Mouse (Mus musculus): ENCODE measurements around the gene Gm12216.

The Gm12216 gene

DNA sequence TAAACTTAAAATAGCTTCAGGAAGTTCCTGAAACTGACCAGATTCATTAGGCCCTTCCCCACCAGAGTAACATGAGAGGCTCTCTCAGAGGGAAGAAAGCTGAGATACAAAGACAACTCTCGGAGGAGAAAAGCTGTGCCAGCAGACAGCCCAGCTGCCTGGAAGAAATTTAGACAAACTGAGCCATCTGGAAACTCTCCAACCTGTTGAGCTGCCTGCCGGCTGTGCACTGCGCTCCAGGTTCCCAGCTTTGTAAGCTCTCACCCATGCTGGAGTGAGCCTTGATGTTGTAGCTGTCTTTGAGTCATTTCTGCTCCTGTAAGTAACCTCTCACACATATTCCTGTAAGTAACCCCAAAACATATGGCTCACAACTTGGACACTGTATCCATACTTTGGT, 66.1 kb downstream of the Gm12216 start:
- no peak for DNase-seq

- no peak for DNase-seq
Observed at GRCm38 (mm10) chr11:53789277-53789676, 69.8 kb downstream of the Gm12216 start.

DNA sequence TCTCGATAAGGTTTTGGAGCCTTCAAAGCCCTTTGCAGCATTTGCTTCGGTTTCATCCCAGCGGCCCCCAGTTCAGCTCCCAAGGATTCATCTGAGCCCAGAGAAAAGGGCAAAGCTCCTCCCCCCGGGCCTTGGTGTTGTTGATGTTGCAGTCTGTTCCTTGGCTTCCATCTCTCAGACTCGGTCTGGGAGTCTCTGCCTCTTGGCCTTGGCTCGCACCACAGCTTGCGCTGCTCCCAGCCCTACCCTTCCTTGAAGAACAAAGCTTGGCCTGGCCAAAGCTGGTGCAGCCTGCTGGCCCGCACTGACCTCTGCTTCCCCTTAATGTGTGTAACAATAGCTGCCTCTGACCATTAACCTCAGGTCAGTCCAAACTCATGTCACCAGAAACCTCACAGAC, 70.9 kb downstream of the Gm12216 start:
- peak; percentile 74 for DNase-seq

GRCm38 (mm10) chr11:53786058-53787031, 72.7 kb downstream of the Gm12216 start:
- peak; percentile 53 for DNase-seq

DNA sequence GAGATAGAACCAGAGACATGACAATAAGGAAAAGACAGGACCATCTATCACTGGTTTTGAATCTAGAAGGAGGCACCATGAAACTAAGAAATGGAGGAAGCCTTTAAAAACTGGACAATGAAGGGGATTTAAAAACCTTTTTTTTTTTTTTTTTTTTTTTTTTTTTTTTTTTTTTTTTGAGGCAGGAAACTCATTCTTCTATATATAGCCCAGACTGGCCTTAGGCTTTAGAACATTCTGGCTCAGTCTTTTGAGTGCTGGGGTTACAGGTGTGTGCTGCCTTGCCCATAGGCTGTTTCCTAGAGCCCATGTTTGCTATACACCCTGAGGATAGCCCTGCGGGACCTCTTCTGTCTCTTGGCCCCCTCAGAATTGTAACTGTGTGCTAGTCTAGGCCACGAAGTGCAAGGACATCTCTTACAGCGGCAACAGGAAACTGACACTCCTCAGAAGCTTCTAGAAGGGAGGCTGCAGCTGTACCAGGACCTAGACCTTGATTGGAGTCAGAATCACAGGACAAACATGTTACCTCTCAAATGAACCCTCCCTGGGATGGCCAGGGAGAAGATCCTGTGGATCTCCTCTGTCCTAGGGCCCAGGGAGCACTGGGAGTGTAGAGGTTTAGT, 73.6 kb downstream of the Gm12216 start:
- no peak for DNase-seq

DNA sequence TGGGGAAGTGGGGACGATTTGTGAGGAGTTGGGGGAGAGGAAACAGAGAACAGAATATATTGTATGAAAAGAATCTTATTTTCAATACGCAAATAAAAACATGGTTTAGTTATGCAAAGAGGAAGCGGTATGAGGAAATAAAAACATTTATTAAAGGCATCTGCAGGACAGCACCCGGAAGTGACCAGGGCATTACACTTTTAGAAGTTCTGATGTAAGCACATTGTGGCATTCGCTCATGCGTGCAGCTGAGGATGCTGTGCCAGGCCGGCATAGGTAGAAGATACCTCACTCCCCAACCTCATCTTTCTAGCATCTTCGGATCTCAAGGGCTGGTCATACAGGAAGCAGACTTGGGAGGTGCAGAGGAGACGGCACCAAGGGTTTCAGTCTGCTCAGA, 75.8 kb downstream of the Gm12216 start:
- DNase-seq: no peak

DNA sequence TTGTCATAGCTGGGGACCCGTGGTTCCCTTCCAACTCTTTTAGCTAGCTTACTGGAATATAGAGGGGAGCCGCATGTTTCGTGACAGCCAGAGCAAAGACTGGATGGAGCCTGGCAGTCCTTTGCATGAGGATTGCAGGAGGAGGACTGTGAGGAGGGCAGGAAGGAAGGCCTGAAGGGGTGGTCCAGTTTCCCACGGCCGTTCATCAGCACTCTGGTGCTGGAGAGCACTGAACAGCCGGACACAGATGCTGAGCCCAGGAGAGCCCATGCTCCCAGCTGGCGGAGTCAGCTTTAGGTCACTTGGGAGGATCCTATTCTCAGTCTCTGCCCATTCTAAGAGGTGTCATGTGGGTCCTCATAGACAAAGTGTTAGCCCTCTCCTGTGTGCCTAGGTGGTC, 77.1 kb downstream of the Gm12216 start:
- no peak for DNase-seq

DNA sequence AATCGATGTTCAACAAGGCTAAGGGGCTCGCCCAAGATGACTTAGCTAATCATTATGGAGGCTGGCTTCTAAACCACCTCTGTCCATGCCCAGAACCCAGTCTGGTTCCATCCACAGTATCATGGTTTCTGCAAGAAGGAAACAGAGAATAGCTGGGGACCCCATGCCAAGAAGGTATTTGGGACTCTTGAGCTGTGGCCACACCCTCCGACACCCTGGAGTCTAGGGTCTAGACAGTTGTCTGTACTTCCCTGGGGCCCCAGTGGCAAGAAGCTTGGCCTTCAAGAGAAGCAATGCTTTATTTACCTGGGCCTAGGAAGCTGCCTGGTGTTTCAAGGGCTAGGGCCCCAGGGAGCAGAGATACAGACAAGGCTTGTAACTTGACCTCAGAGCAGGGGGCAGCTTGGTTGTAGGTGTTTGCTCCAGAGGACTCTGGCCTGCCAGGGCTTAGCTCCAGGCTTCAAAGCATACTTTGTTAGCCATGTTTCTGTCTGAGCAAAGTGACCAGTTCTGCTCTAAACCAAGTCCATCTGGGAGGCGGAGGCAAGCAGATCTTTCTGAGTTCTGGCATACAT, 77.8 kb downstream of the Gm12216 start:
- DNase-seq: no peak

GRCm38 (mm10) chr11:53780262-53780661, 78.8 kb downstream of the Gm12216 start:
- DNase-seq: no peak

DNA sequence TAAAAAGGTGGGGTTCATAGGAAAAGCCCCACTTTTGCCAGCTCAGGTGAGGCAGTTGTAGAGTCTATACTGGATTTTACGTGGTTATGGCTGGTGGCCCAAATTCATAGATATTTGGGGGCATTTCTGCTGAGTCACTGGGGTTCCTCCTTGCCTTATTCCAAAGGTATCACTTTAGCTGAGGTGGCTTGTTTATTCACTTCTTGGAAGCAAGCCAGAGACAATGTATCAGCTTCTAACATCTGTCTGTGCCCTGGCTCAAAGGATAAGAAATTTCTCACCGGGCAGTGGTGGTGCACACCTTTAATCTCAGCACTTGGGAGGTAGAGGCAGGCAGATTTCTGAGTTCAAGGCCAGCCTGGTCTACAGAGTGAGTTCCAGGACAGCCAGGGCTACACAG, 79.2 kb downstream of the Gm12216 start:
- DNase-seq: no peak

DNA sequence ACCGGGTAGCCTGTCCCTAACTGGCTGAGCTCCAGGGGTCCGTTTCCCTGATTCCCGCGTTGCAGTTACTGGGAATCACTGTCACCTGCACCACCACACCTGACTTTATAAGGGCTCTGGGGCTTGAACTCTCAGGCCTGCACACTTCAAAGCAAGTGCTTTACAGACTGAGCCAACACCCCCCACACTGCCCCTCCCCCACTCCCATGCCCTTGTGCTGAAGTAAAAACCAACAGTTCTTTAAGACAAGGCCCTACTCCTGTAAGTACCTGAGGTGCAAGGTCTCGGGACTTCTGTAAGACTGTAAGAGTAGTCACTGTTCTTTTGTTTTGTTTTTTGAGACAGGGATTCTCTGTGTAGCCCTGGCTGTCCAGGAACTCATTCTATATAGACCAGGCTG, 80.6 kb downstream of the Gm12216 start:
- DNase-seq: no peak

DNA sequence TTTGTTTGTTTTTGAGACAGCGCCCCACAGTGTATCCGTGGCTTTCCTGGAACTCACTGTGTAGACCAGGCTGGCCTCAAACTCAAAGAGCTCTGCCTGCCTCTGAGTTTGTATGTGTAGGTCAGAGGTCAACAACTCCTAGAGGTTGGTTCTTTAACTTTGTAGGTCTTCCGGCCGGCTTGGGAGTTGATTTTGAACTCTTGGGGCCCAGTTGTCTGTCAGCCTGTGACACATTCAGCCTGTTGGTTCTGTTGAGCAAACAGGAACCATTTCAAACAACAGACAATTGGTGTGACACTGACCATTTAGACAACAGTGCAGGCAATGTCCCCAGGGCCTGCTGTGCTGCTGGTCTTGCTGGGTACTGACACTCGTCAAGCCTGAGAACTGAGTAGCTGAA, 81.3 kb downstream of the Gm12216 start:
- no peak for DNase-seq

GRCm38 (mm10) chr11:53774659-53775255, 84.3 kb downstream of the Gm12216 start:
- no peak for DNase-seq

GRCm38 (mm10) chr11:53773641-53774360, 85.3 kb downstream of the Gm12216 start:
- DNase-seq: no peak

DNA sequence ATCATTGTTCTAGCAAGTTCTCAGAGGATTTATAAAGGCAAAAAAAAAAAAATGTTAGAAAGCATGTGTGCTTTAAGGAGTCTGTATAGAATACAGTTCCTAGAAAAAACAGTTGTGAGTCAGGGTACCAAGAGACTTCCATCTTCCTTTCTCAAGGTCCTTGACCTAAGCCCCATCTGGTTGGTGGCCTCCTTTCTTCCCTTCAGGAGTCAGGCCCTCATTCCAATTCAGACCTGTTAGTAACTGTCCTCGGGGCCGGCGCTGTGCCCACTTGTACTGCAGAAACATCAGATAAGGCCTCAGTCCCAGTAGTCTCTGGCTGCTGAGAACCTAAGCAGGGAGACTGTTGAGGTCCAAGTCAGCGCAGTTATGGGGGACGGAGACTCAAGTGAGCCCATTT, 86.0 kb downstream of the Gm12216 start, which contains the start of gene Gm17334:
Gm17334 (minus strand) TSS at position 101 of the 400 bp plus-strand sequence.
- DNase-seq: no peak

GRCm38 (mm10) chr11:53772536-53772935, 86.5 kb downstream of the Gm12216 start:
- DNase-seq: no peak

- DNase-seq: no peak
Observed at GRCm38 (mm10) chr11:53771001-53771744, 87.9 kb downstream of the Gm12216 start.

- peak; percentile 79 for DNase-seq
Observed at GRCm38 (mm10) chr11:53770125-53770791, 88.8 kb downstream of the Gm12216 start.

DNA sequence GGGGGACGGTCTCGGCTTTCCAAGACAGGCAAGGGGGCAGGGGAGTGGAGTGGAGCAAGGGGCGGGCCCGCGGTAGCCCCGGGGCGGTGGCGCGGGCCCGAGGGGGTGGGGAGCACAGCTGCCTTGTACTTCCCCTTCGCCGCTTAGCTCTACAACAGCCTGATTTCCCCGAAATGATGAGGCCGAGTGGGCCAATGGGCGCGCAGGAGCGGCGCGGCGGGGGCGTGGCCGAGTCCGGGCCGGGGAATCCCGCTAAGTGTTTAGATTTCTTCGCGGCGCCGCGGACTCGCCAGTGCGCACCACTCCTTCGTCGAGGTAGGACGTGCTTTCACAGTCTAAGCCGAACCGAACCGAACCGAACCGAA, 89.3 kb downstream of the Gm12216 start, which contains the start of gene Irf1:
Irf1 (plus strand) TSS at position 255 of the 365 bp plus-strand sequence.
- DNase-seq: peak; percentile 97

DNA sequence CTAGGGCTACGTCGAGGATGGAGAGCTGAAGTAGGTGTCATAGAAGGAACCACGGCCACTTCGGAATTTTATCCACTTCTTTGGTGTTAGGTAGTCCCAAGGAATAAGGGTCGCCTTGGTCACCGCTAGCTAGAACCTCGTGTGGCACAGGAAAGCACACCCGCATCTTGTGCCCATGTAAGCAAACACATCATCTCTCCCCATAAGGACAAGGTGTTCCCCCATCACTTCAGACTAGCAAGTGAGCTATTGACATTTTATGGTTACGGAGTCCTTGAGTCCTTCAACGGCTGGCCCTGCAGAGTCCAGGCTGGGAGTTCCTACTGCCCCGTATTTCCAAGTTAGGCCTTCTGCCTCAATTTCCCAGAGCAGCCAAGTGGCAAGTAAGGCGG, 89.9 kb downstream of the Gm12216 start:
- DNase-seq: no peak

All from lung, postnatal 14 days (tissue).